Mouse (Mus musculus): Measurements from ENCODE around the gene S100a6. TPM values are rescaled to one million over a fixed set of nuclear protein-coding genes. Genes with fewer than 3 reads are reported as not detected.

The S100a6 gene
- polyA plus RNA-seq, 2 experiments: 108 to 233 TPM

- DNase-seq (ENCODE audit: low spot score) (no peak), ATAC-seq (ENCODE audit: low FRiP score, low read depth) (no peak)
- Histone ChIP-seq H3K4me2 (replicated peaks; ENCODE audit: low read depth, low read length, severe bottlenecking) (no peak overlapping the region), H3K9me3 (ENCODE audit: control insufficient read depth, low read length) (no peaks in the 10 kb centered on the region), H3K4me3 (replicated peaks; ENCODE audit: low read length) (no peak overlapping the region), H3K27me3 (ENCODE audit: control insufficient read depth, insufficient read depth, low read length) (no peaks in the 10 kb centered on the region), H3K4me1 (ENCODE audit: control insufficient read depth, insufficient read depth, low read length) (peaks cover 7% of the 10 kb centered on the region), H3K36me3 (ENCODE audit: control insufficient read depth, insufficient read depth, low read length) (no peaks in the 10 kb centered on the region), H3K27ac (replicated peaks; ENCODE audit: low read depth, low read length) (no peak overlapping the region), H3K9ac (ENCODE audit: low read depth, low read length, severe bottlenecking) (no peak overlapping the region)
- no peak for TF ChIP-seq POLR2A (IDR thresholded peaks at IDR 0.05; ENCODE audit: borderline replicate concordance, extremely low read depth, insufficient read depth, insufficient read length)
- 95% methylated on average over 5 of the region's 5 CpGs for WGBS
These were observed 31.5 kb upstream of the S100a6 start for GRCm38 (mm10) chr3:90581141-90581540.

- Histone ChIP-seq H3K9ac (ENCODE audit: low read depth, low read length, severe bottlenecking) (no peak overlapping the region), H3K27ac (replicated peaks; ENCODE audit: low read depth, low read length) (no peak overlapping the region), H3K4me2 (replicated peaks; ENCODE audit: low read depth, low read length, severe bottlenecking) (no peak overlapping the region), H3K9me3 (ENCODE audit: control insufficient read depth, low read length) (no peaks in the 10 kb centered on the region), H3K36me3 (ENCODE audit: control insufficient read depth, insufficient read depth, low read length) (no peaks in the 10 kb centered on the region), H3K4me3 (replicated peaks; ENCODE audit: low read length) (no peak overlapping the region), H3K4me1 (ENCODE audit: control insufficient read depth, insufficient read depth, low read length) (peaks cover 12% of the 10 kb centered on the region), H3K27me3 (ENCODE audit: control insufficient read depth, insufficient read depth, low read length) (no peaks in the 10 kb centered on the region)
- 87% methylated on average over 1 of the region's 1 CpGs for WGBS
- ATAC-seq (ENCODE audit: low FRiP score, low read depth) (no peak), DNase-seq (ENCODE audit: low spot score) (no peak)
- no peak for TF ChIP-seq POLR2A (IDR thresholded peaks at IDR 0.05; ENCODE audit: borderline replicate concordance, extremely low read depth, insufficient read depth, insufficient read length)
These were observed 30.5 kb upstream of the S100a6 start for GRCm38 (mm10) chr3:90582156-90582555.

- ATAC-seq (ENCODE audit: low FRiP score, low read depth): no peak
- 83% methylated on average over 4 of the region's 4 CpGs for WGBS
- no peak for TF ChIP-seq POLR2A (IDR thresholded peaks at IDR 0.05; ENCODE audit: borderline replicate concordance, extremely low read depth, insufficient read depth, insufficient read length)
These were observed 30.1 kb upstream of the S100a6 start for GRCm38 (mm10) chr3:90582556-90582955.

GRCm38 (mm10) chr3:90583893-90584292 lies 28.8 kb upstream of the S100a6 start:
- no peaks in the 10 kb centered on the region for H3K9me3 ChIP-seq (ENCODE audit: control insufficient read depth, low read length)
- DNase-seq (ENCODE audit: low spot score) (no peak), ATAC-seq (ENCODE audit: low FRiP score, low read depth) (no peak)
- no peaks in the 10 kb centered on the region for H3K36me3 ChIP-seq (ENCODE audit: control insufficient read depth, insufficient read depth, low read length)
- no peaks in the 10 kb centered on the region for H3K27me3 ChIP-seq (ENCODE audit: control insufficient read depth, insufficient read depth, low read length)
- 18% methylated on average over 3 of the region's 3 CpGs for WGBS
- peaks cover 12% of the 10 kb centered on the region for H3K4me1 ChIP-seq (ENCODE audit: control insufficient read depth, insufficient read depth, low read length)
- no peak overlapping the region for H3K4me3 ChIP-seq (replicated peaks; ENCODE audit: low read length)
- H3K9ac ChIP-seq (ENCODE audit: low read depth, low read length, severe bottlenecking): no peak overlapping the region
- no peak overlapping the region for H3K27ac ChIP-seq (replicated peaks; ENCODE audit: low read depth, low read length)
- no peak overlapping the region for H3K4me2 ChIP-seq (replicated peaks; ENCODE audit: low read depth, low read length, severe bottlenecking)
- no peak for TF ChIP-seq POLR2A (IDR thresholded peaks at IDR 0.05; ENCODE audit: borderline replicate concordance, extremely low read depth, insufficient read depth, insufficient read length)

More at GRCm38 (mm10) chr3:90582556-90582955, 30.1 kb upstream of the S100a6 start:
- H3K27ac ChIP-seq (replicated peaks; ENCODE audit: low read depth, low read length): no peak overlapping the region
- no peaks in the 10 kb centered on the region for H3K36me3 ChIP-seq (ENCODE audit: control insufficient read depth, insufficient read depth, low read length)
- no peak overlapping the region for H3K4me2 ChIP-seq (replicated peaks; ENCODE audit: low read depth, low read length, severe bottlenecking)
- no peaks in the 10 kb centered on the region for H3K9me3 ChIP-seq (ENCODE audit: control insufficient read depth, low read length)
- H3K9ac ChIP-seq (ENCODE audit: low read depth, low read length, severe bottlenecking): no peak overlapping the region
- H3K4me1 ChIP-seq (ENCODE audit: control insufficient read depth, insufficient read depth, low read length): peaks cover 12% of the 10 kb centered on the region
- no peak overlapping the region for H3K4me3 ChIP-seq (replicated peaks; ENCODE audit: low read length)
- DNase-seq (ENCODE audit: low spot score): no peak
- no peaks in the 10 kb centered on the region for H3K27me3 ChIP-seq (ENCODE audit: control insufficient read depth, insufficient read depth, low read length)

GRCm38 (mm10) chr3:90585595-90585994 lies 27.1 kb upstream of the S100a6 start:
- Histone ChIP-seq H3K27ac (replicated peaks; ENCODE audit: low read depth, low read length) (no peak overlapping the region), H3K4me1 (ENCODE audit: control insufficient read depth, insufficient read depth, low read length) (peaks cover 8% of the 10 kb centered on the region), H3K27me3 (ENCODE audit: control insufficient read depth, insufficient read depth, low read length) (no peaks in the 10 kb centered on the region), H3K9ac (ENCODE audit: low read depth, low read length, severe bottlenecking) (no peak overlapping the region), H3K36me3 (ENCODE audit: control insufficient read depth, insufficient read depth, low read length) (no peaks in the 10 kb centered on the region), H3K4me2 (replicated peaks; ENCODE audit: low read depth, low read length, severe bottlenecking) (no peak overlapping the region), H3K4me3 (replicated peaks; ENCODE audit: low read length) (no peak overlapping the region), H3K9me3 (ENCODE audit: control insufficient read depth, low read length) (no peaks in the 10 kb centered on the region)
- DNase-seq (ENCODE audit: low spot score) (peak; percentile 76), ATAC-seq (ENCODE audit: low FRiP score, low read depth) (peak; percentile 65)
- WGBS: 33% methylated on average over 5 of the region's 5 CpGs
- no peak for TF ChIP-seq POLR2A (IDR thresholded peaks at IDR 0.05; ENCODE audit: borderline replicate concordance, extremely low read depth, insufficient read depth, insufficient read length)

Measured in limb, embryonic 14.5 days (tissue).